Mouse (Mus musculus): Measurements from ENCODE around the gene Inafm1. TPM values are rescaled to one million over a fixed set of nuclear protein-coding genes. Genes with fewer than 3 reads are reported as not detected.
"Not testable (repeated sequence)": the region's sequence is repeated elsewhere in the genome, so short reads cannot be mapped to it uniquely, and the experiment has no call there.

The Inafm1 gene
- total RNA-seq, 2 experiments from 2014 or later = 15.3 to 16.2 TPM

- DNase-seq = peak; percentile 72 to 90
These were observed 10.2 kb downstream of the Inafm1 start for GRCm38 (mm10) chr7:16263015-16263787.

- no peak for DNase-seq
These were observed 12.3 kb downstream of the Inafm1 start for GRCm38 (mm10) chr7:16261097-16261496.

GRCm38 (mm10) chr7:16259110-16259590, 14.3 kb downstream of the Inafm1 start, which contains the start of gene C5ar1:
Gene C5ar1, minus strand, starts transcription at chr7:16259540.
- peak in 1 of 2 experiments; percentile 71 for DNase-seq

- peak in 1 of 2 experiments; percentile 64 for DNase-seq
These were observed 15.6 kb downstream of the Inafm1 start for GRCm38 (mm10) chr7:16257830-16258229.

GRCm38 (mm10) chr7:16255963-16256362, 17.5 kb downstream of the Inafm1 start:
- not testable (repeated sequence) for DNase-seq

- DNase-seq = peak in 1 of 2 experiments; percentile 64
These were observed 19.2 kb downstream of the Inafm1 start for GRCm38 (mm10) chr7:16254195-16254594.

GRCm38 (mm10) chr7:16250687-16251086, 22.7 kb downstream of the Inafm1 start:
- no peak for DNase-seq

- DNase-seq = no peak
These were observed 27.5 kb downstream of the Inafm1 start for GRCm38 (mm10) chr7:16245958-16246357.

GRCm38 (mm10) chr7:16244067-16244466, 29.4 kb downstream of the Inafm1 start, which contains the start of gene C5ar2:
Gene C5ar2, minus strand, starts transcription at chr7:16244154.
- DNase-seq = peak in 1 of 2 experiments; percentile 72

- no peak for DNase-seq
These were observed 31.2 kb downstream of the Inafm1 start for GRCm38 (mm10) chr7:16242198-16242597.

GRCm38 (mm10) chr7:16241787-16242186, 31.6 kb downstream of the Inafm1 start:
- no peak for DNase-seq

GRCm38 (mm10) chr7:16240978-16241303, 32.5 kb downstream of the Inafm1 start:
- DNase-seq = no peak

GRCm38 (mm10) chr7:16240281-16240977, 33.0 kb downstream of the Inafm1 start:
- no peak for DNase-seq

GRCm38 (mm10) chr7:16239554-16239997, 33.8 kb downstream of the Inafm1 start:
- peak; percentile 69 to 79 for DNase-seq

- DNase-seq = peak; percentile 61
These were observed 43.5 kb downstream of the Inafm1 start for GRCm38 (mm10) chr7:16229869-16230268.

Other genes with a start within 250 kb of the Inafm1 start
- 1 to 10 TPM; 4.2 to 5.9 TPM for gene Bicra, start 225.7 kb downstream of the Inafm1 start, total RNA-seq (2021)
- not detected for gene Zfp541, start 211.8 kb downstream of the Inafm1 start, total RNA-seq (2021)
- gene Napa, start 175.2 kb downstream of the Inafm1 start, total RNA-seq (2021) = 10 to 100 TPM; 88.7 to 99.1 TPM
- gene Kptn, start 153.7 kb downstream of the Inafm1 start, total RNA-seq (2021) = 10 to 100 TPM; 19.0 to 21.0 TPM
- gene Slc8a2, start 143.8 kb downstream of the Inafm1 start, total RNA-seq (2021) = under 1 TPM; 0.72 to 0.85 TPM
- 1 to 10 TPM; 4.8 to 6.1 TPM for gene Meis3, start 98.5 kb downstream of the Inafm1 start, total RNA-seq (2021)
- 1 to 10 TPM; 8.4 to 8.6 TPM for gene Dhx34, start 51.6 kb downstream of the Inafm1 start, total RNA-seq (2021)
- 1 to 10 TPM; 1.2 to 1.7 TPM for gene C5ar2, start 29.5 kb downstream of the Inafm1 start, total RNA-seq (2021)
- 1 to 10 TPM; 4.4 to 7.5 TPM for gene C5ar1, start 14.1 kb downstream of the Inafm1 start, total RNA-seq (2021)
- gene Ccdc9, start 13.2 kb upstream of the Inafm1 start, total RNA-seq (2021) = 10 to 100 TPM; 26.3 to 29.6 TPM
- 1 to 10 TPM; 3.8 to 5.6 TPM for gene Bbc3, start 34.8 kb upstream of the Inafm1 start, total RNA-seq (2021)
- 10 to 100 TPM; 37.3 to 40.6 TPM for gene Sae1, start 114.2 kb upstream of the Inafm1 start, total RNA-seq (2021)
- gene Zc3h4, start 127.3 kb upstream of the Inafm1 start, total RNA-seq (2021) = 10 to 100 TPM; 25.4 to 34.5 TPM
- gene Tmem160, start 179.2 kb upstream of the Inafm1 start, total RNA-seq (2021) = 100 to 1,000 TPM in 1 of 2 experiments, 10 to 100 TPM in 1; 87.4 to 101 TPM
- not detected for gene Npas1, start 204.1 kb upstream of the Inafm1 start, total RNA-seq (2021)